Mouse (Mus musculus): Measurements from ENCODE around the gene N4bp3. TPM values are rescaled to one million over a fixed set of nuclear protein-coding genes. Genes with fewer than 3 reads are reported as not detected.
"Not testable (repeated sequence)": the region's sequence is repeated elsewhere in the genome, so short reads cannot be mapped to it uniquely, and the experiment has no call there.

The N4bp3 gene
- total RNA-seq (2021): 1 to 10 TPM; 3.3 to 6.0 TPM
- long read RNA-seq, experiment 1, transcript N4bp3-201 (5 exons, 2,367 nt): major isoform, 8 of 8 reads
- long read RNA-seq, experiment 1, partial matches to known transcripts: 0 of 8 reads
- long read RNA-seq, experiment 1, other reads (novel, unspliced or antisense): 0 of 8 reads
- long read RNA-seq, experiment 2, partial matches to known transcripts: 1 of 4 reads
- long read RNA-seq, experiment 2, other reads (novel, unspliced or antisense): 1 of 4 reads

DNA sequence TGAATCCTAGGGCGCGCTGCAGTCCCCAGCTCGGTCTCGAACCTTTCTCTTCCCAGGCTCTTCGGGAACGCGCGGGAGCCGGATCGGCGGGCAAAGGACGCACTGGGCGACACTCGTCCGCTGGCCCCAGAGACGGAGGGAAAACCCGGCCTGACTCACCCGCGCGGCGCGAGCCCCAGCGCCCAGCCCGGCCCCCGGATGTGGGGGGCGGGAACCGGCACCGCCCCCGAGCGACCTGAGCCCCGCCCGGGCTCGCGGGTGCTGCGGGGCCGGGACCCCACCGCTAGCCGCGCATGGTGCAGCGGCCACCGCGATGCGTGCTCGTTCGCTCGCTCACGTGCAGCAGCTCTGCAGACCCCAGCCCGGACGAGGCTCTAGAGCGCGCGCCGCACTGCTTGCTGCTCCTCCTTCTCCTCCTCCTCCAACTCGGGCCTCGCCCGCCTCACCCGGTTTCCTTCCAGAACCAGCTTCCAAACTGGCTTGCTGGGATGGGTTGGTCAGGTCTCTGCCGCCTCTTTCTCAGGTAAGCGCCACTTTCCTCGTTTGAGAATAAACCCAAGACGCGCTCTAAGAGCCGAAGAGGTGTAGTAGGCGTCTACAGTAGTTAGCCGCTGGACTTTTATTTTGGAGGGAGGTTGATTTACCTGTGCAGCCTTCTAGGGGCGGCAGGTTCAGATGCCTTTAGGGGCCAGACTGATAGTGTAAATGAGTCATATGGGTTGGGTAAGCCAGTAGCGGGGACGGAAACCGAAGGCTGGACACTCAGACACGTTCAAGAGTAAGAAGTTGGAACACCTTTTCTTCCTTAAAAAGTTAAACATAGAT, at the start of gene N4bp3, which contains the start of gene D930048N14Rik:
TSS of gene N4bp3 (minus strand) at position 152 of the 825 bp plus-strand sequence.
TSS of gene D930048N14Rik (plus strand) at position 264 of the 825 bp plus-strand sequence.
- intact Hi-C loops (cut with DNase I): no loop called here
- peak; percentile 50 to 67 for DNase-seq

GRCm38 (mm10) chr11:51694984-51695383, 44.3 kb upstream of the N4bp3 start:
- no peak for DNase-seq
- intact Hi-C loops (cut with DNase I): no loop called here

GRCm38 (mm10) chr11:51690597-51690996, 40.0 kb upstream of the N4bp3 start:
- DNase-seq; intact Hi-C loops (cut with DNase I): not testable (repeated sequence)

GRCm38 (mm10) chr11:51689343-51689742, 38.7 kb upstream of the N4bp3 start:
- DNase-seq: no peak
- intact Hi-C loops (cut with DNase I): no loop called here

- DNase-seq: peak; percentile 100
- intact Hi-C loops (cut with DNase I): no loop called here
Observed at GRCm38 (mm10) chr11:51688330-51689328, 38.0 kb upstream of the N4bp3 start, which contains the start of gene 0610009B22Rik. TSS of gene 0610009B22Rik (minus strand) at chr11:51688874.

- intact Hi-C loops (cut with DNase I): loop anchor here (1.0 kb wide), 1 partner anchor 65 kb away; no protein-coding TSS in a partner anchor
- DNase-seq: no peak
Observed at GRCm38 (mm10) chr11:51681976-51682374, 31.3 kb upstream of the N4bp3 start.

- intact Hi-C loops (cut with DNase I): loop anchor here (1.0 kb wide), 1 partner anchor 64 kb away; no protein-coding TSS in a partner anchor
Observed at GRCm38 (mm10) chr11:51681324-51681975, 30.8 kb upstream of the N4bp3 start.

DNA sequence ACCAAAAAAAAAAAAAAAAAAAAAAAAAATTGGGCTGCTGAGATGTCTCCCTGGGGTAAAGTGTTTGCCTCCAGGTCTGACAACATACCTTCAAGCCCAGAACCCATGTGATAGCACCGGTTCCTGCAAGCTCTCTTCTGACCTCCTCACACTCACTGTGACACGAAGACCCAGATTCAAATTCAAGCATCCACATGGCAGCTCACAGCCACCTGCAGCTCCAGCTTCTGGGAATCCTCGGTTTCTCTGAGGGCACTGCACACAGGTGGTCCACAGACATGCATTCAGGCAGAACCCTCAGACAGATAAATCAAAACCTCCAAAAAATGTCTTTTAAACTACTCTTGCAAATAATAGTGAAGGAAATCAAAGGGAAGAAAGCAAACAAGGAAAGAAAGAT, 28.8 kb upstream of the N4bp3 start:
- DNase-seq: no peak
- intact Hi-C loops (cut with DNase I): no loop called here

More at GRCm38 (mm10) chr11:51681324-51681975, 30.8 kb upstream of the N4bp3 start:
- DNase-seq: peak; percentile 78 to 85

DNA sequence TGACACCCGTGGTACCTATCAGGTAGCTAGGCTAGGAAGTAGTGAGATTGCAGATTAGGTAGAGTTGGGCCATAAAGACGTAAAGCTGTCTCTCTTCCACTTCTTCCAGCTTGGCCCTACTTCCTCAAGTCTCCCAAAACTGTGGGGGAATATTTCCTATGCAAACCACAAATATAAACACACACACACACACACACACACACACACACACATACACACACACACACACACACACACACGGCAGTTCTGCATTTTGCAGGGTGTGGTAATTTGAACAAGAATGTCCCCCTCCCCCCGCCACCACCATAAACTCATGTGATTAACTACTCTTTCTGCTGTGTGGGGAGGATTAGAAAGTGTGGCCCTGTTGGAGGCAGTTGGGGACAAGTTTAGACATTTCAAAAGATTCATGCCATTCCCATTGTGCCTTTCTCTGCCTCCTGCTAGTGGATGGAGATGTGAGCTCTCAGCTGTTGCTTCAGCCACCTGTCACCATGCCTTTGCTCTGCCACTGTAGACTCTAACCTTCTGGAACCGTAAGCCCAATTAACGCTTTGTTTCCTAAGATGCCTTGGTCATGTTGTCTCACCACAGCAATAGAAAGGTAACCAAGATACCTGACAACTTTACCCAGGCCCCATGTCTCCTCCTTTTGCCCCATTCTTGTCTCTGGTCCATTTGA, 27.2 kb upstream of the N4bp3 start:
- no peak for DNase-seq
- intact Hi-C loops (cut with DNase I): no loop called here

DNA sequence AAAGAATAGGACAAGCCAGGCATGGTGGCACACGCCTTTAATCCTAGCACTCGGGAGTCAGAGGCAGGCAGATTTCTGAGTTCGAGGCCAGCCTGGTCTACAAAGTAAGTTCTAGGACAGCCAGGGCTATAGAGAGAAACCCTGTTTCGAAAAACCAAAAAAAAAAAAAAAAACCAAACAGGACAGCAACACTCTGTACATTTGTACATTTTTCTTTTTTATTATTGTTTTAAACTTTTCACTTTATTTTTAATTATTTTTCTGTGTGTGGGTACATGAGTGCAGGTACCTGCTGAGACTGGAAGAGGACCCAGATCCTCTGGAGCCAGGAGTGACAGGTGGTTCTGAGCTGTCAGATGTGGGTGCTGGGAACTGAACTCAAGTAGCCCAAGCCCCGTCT, 24.7 kb upstream of the N4bp3 start:
- DNase-seq: no peak
- intact Hi-C loops (cut with DNase I): no loop called here

- DNase-seq: no peak
- intact Hi-C loops (cut with DNase I): no loop called here
Observed at GRCm38 (mm10) chr11:51673291-51673690, 22.6 kb upstream of the N4bp3 start.

DNA sequence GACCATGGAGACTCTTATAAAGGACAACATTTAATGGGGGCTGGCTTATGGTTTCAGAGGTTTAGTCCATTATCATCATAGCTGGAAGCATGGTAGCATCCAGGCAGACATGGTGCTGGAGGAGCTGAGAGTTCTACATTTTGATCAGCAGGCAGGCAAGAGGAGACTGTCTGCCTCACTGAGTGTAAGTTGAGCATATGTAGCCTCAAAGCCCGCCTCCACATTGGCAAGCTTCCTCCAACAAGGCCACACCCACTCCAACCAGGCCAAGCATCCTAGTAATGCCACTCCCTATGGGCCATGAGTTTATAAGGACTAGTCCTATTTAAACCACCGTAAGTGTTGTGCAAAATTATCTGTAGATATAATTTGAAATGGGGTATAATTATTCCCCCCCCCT, 20.7 kb upstream of the N4bp3 start:
- intact Hi-C loops (cut with DNase I): no loop called here

GRCm38 (mm10) chr11:51670846-51671245, 20.2 kb upstream of the N4bp3 start:
- intact Hi-C loops (cut with DNase I): no loop called here
- no peak for DNase-seq

More for the DNA sequence above, 20.7 kb upstream of the N4bp3 start:
- no peak for DNase-seq

DNA sequence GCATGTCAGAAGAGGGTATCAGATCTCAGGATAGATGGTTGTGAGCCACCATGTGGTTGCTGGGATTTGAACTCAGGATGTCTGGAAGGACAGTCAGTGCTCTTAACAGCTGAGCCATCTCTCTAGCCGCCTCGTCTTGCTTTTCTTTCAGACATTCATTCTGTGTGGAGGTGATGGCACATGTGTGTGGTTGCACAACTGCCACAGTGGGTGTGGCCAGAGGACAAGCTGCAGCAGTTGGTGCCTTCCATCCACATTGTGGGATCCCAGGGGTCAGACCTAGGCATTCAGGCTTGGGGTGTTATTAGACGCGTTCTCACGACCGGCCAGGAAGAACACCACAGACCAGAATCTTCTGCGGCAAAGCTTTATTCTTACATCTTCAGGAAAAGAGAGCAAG, 14.1 kb upstream of the N4bp3 start:
- intact Hi-C loops (cut with DNase I); DNase-seq: not testable (repeated sequence)

- no peak for DNase-seq
- intact Hi-C loops (cut with DNase I): no loop called here
Observed at GRCm38 (mm10) chr11:51662632-51663031, 12.0 kb upstream of the N4bp3 start.

DNA sequence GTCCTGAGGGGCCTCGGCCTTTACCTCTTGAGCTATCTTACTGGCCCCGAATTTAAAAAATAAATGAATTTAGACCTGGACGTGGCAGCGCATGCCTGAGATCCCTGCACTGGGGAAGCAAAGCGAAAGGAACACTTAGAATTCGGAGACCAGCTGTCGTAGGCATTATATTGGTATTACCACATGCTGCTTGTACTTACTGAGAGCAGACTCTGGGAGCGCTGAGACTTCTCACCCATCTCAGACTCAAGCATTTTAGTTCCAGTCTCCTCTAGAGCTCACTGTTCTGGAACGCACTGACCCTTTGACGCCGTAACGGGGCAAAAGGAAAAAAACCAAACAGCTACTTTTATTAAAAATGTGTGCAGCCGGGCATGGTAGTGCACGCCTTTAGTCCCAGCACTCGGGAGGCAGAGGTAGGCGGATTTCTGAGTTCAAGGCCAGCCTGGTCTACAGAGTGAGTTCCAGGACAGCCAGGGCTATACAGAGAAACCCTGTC, 11.3 kb upstream of the N4bp3 start:
- intact Hi-C loops (cut with DNase I): no loop called here
- no peak for DNase-seq

DNA sequence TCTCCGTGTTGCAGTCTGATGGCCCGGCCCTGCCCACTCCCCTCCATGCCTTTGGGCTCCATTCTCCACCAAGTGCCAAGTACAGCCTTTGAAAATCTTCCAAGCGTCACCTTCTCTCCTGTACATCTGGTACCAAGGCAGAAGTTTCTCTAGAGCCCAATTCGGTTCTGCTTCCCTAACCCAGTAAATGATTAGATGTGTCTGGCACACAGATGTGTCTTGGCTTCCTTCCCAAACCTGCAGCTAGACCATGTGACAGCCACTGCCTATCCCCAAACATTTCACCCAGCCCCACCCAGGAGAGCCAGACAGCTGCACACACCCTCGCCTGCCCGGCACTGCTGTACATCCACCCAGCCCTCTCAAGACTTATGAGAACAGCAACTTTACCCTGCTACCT, 8.1 kb upstream of the N4bp3 start:
- intact Hi-C loops (cut with DNase I): no loop called here
- no peak for DNase-seq

- intact Hi-C loops (cut with DNase I): no loop called here
- no peak for DNase-seq
Observed at GRCm38 (mm10) chr11:51658291-51658690, 7.6 kb upstream of the N4bp3 start.

All from gastrocnemius, postnatal 36 days (tissue).